Mouse (Mus musculus) liver (tissue): Measurements from ENCODE around the gene Cdyl2.

Experiments used
- DNase-seq: peaks from one replicate; pipeline ENCODE4 v3.0.0-alpha.2; 2020; ENCODE audit warnings: mixed read lengths

Gene Cdyl2

DNA sequence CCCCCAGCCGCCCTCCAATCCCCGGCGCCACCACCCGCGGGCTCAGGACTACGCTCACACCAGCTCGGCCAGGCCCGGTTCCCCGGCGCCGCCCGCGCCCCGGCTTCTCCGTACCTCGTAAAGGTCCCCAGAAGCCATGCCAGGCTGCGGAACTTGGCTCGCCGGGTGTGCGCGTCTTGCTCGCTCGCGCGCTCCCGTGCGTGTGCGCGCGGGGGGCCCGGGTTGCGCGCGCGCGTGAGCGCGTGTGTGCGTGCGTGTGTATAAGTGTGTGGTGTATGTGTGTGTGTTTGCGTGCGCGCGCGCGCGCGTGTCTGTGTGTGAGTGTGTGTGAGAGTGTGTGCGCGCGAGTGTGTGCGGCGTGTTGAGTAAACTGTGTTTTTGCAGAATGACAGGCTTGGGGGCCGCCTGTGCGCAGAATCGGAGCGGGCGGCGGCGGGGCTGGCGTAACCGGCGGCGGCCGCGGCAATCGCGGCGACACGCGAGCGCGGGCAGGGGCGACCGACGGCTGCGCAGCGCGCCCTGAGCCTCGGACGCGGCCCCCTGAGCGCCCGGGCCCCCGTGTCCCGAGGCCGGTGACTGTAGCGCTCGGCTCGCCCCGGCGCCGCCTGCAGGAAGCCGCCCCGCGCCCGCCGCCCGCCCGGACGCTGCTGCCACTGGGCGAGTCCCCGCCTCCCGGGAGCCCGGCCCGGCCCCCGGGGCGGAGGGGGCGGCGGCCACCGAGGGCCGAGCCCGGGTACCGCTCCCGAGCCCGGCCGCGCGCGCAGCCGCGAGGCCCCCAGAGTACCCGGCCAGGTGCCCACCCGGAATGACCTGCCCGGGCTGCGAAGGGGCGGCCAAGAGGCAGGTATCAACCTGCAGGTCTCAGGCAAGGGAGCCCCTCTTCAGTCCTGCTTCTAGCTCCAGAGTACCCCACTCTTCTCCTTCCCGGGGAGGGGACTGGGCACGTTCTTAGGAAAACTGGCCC, at the start of gene Cdyl2:
Gene Cdyl2, minus strand, starts transcription at position 308 of the 964 bp plus-strand sequence.
- DNase-seq, result peak; percentile 74

DNA sequence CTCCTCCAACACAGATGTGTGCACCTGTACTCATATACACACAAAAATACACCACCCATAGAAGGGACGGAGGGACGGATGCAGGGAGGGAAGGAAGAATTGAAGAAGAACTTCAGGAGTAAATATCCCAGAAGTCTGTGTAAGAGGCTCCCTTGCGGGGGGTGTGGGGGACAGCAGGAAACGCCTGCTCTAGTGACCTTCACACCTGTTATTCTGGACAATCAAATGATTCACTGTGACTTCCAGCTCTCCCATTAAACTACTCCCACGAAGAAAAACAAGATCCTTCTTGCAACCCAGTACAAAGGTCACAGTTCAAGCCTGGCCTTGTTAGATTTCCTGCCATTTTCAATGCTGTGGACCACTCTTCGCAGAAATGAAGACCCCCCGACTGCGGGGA, 47.8 kb upstream of the Cdyl2 start:
- DNase-seq, result no peak

DNA sequence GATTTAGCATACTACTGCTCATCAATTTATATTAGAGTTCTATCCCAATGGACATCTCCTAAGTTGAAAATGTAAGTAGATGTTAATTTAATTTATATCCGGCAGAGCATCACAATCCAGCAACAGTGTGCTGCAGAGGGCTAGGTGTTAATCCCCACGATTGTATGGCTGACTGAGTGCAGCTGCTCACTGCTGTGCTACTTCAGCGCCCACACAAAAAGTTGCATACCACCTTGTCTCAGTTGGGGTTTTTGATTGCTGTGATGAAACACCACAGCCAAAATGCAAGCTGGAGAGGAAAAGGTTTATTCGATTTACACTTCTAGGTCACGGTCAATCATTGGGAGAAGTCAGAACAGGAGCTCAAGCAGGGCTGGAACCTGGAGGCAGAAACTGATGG, 41.4 kb upstream of the Cdyl2 start:
- DNase-seq, result no peak

DNA sequence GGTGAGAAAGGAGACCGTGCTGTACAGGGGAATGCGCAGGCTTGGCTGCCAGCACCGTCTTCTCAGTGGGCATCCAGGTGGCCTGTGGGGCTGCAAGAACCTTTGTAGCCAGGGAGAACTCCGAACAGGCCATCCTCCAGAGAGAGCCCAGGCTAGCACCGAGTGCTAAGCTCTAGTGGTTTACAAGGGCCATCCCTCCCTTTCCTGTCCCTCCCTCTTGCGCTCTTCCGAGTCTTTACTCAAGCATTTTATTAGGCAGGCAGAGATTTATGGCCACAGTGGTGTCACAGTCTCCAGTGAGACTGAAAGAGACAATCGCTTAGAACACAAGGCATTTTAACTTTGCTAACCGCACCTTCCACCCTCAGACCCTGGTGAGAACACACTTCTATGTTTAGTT, 39.9 kb upstream of the Cdyl2 start:
- DNase-seq, result no peak

DNA sequence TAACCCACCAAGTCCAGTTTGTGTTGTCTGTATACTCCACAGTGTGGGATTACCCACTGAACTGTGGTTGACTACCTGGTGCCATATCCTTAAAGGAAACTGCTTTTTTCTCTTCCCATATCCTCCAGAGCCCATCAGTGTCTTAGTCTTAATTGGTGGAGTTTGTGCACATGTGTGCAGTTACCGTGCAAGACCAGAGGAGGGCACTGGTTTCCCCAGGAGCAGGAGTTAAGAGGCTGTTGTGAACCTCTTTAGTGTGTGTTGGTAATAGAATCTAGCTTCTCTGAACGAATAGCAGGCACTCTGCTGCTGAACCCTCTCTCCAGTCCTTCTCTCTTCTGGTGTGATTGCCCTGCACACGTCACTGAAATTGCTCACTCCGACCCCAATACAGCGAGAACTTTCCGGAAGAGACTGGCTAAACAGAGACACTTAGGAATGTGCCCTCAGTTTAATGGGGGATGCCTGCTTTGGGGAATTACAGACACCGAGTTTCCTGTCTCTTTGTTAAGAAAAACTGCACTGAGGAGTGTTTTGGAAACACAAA, 39.1 kb upstream of the Cdyl2 start:
- DNase-seq, result no peak

DNA sequence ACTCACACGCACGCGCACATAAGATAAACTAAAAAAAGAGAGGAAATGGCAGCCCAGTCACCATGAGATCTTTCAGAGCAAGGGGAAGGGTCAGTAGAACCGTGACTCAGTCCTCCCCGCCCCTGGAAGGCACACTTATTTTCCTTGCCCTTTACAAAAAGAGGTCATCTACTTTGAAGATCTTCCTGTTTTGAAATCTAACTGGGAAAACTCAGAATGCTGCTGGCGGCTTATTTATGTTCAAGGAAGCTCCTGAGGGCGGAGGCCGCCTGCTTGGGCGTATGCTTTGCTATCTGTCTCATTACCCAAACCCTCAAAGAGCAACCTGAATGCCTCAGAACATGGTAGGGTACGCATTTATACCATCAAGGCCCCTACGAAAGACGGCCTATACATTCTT, 38.0 kb upstream of the Cdyl2 start:
- no peak for DNase-seq

DNA sequence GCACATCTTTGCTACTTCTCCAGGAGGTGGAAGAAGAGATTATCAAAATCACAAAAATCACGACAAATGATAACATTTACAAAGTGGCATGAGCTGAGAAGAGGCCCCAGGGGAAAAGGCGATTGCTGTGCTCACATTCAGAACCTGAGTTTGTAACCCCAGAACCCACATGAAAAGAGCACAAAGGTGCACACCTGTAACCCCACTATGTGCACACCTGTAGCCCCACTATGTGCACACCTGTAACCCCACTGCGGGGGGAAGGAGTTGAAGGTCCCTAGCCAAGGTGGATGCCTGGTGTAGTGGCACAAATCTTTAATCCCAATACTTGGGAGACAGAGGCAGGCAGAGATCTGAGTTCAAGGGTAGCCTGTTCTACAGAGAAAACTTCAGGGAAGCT, 23.4 kb upstream of the Cdyl2 start:
- DNase-seq, result no peak

DNA sequence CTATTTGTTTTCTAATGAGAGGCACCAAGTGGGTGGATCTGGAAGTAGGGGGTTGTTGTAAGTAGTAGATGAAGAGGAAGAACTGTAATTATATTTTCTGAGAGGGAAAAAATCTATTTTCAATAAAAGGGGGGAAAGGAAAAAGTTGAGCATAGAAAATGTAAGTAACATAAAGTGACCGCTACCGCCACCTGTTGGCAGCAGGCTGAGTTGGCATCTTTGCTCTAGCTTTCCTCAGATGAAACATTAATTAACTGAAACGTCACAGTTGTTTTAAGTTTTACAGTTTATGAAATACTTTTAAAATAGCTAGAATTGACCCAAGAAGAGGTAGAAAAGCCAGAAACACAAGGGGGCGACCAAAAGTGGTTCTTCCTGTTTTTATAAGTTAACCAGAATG, 22.8 kb upstream of the Cdyl2 start:
- DNase-seq, result peak; percentile 39

DNA sequence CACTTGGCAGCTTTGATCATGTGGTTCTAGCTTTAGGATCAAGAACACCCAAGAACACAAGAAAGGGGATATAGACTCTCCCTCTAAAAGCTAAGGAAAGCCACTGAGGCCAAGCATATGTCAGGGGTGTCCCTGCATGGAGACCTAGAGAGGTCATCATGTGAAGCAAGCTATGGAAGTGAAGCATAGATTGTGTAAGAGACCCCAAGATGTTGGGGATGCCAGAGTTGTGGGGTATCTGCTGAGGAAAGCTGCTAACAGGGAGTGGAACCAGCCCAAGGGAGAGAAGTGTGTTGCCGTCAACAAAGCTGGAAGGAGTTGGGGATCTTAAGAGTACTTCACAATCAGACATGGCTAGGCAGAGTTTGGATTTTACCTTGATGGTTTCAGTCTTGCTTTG, 7.9 kb upstream of the Cdyl2 start:
- no peak for DNase-seq

DNA sequence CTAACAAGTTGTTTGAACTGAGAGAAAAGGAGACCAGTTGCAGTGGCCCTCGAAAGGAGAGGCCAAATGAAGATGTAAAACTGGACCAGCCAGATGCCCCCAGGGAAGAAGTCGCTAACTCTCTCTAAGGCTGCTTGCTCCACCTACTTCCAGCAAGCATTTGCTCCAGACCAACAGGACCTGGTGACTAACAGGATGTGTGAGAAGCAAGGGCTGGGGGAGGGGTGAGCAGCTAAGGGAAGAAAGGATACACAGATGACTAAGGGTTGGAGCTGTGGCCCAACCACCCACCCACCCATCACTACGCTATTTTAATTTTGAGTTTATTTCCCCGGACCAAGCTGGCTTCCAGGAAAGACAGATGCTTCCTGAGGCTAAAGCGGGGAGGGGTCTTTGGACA, 2.5 kb upstream of the Cdyl2 start:
- DNase-seq, result peak; percentile 19

DNA sequence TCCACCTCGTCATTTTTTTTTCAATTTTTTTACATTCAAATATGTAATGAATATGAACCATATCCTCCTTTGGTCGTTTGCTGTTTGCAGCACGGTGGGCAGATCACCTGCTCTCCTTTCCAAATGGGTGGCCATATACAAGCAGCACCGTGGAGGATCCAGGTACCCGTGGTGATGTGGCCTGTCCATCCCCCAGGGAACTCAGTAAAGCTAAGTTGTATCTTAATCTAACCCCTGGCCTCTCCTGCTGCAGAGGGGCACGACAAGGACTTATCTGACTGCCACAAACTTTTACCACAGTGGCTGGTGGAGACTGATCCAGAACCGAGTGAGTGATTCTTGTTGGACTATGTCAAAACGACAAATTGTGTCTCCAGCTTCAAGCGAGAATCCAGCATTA, 1.4 kb upstream of the Cdyl2 start:
- DNase-seq, result peak; percentile 37

DNA sequence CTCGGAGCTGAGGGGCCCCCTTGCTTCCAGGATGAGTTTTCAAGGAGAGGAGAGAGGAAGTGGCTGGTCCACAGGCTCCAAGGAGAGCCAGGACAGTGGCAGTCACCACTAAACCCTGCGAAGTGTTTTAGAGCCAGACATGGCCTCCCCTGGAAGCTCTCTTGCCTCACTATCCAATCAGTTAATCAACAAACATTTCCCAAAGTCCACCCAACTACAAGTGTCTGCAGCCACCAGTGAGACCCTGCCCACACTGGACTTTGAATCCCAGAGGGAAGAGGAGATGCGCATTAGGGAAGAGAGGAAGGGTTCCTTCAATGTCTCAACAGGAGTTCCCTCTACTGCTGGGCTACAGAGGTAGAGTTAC, 840 bp upstream of the Cdyl2 start:
- no peak for DNase-seq

DNA sequence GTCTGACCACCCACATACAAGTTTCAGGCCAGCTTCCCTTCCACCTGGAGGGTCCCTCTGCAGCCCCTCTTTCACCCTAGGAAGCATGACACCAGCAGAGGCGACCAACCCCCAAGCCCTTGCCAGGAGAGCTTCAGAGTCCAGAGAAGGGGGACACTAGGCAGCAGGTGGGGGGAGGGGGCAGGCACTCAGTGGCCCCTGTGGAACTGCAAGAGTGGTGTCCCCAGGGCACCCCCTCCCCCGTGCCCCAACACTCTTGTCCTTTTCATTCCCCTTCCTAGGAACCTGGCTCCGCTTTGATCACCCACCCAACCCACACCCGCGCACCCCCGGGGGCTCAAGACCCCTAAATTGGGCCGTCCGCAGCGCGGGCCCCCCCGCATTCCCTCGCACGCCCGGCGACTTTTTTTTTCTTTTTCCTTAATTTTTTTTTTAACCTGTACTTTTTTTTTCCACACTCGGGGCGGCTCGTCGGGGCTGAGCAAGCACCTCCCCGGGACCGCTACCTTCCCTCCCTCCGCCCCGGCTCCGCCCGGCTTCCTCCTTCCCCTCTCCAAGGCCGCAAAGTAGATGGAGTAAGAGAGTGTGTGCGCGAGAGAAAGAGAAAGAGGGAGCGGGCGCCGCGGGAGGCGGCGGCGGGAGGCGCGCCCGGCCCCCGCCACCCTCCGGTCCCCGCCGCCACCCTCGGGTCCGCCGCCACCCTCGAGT, 661 bp downstream of the Cdyl2 start:
- DNase-seq, result peak; percentile 49

DNA sequence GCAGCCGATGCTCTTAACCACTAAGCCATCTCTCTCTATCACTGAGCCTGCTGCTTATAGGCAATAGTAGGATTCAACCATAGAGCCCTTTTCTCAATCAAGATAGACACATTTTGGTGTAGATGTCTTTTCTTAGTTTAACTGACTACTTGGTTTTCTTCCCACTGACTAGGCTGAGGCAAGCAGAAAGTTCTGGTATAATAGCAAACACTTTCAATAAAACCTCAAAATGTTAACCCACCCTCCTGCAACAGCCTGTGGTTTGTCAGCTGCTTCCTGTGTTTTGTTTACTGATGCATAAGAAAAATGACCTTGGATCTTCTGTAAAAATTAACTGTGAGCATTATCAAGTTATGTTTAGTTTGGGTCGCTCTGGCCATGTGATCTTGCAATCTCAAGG, 11.3 kb downstream of the Cdyl2 start:
- DNase-seq, result no peak

DNA sequence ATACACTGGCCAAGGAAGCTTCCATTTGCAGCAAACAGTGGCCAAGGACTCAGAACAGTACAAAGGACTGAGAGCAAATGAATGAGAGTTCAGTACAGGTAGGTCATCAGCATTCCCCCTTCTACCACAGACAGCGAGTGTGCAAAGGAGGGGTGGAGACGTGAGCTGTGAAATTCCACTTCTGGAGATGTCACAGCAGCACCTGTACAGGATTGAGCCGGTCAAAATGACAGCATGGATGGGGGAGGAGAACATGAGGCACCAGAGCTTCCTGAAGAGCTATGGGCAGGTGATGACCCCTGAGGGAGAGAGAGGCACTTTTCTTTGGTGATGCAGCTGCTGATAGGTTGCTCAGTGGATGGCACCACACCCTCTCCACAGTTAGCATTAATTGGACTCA, 25.3 kb downstream of the Cdyl2 start:
- DNase-seq, result no peak

DNA sequence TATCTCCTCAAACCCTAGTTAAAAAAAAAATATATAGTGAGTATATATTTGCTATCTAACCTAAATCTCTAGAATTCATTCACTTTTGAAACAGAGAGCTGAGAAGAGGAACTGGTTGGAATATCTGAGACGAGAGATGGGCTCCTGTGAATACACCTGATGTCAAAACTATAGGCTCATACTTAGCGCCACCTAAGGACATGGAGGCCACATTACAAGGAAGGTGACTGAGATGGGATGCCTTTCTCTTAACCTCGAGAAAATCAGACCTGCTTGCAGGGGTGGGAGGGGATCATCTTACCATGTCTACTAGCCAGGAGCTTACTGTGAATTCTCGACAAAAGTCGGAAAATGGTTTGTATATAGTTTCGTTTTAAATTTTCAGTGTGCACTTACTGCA, 30.3 kb downstream of the Cdyl2 start:
- DNase-seq, result no peak

DNA sequence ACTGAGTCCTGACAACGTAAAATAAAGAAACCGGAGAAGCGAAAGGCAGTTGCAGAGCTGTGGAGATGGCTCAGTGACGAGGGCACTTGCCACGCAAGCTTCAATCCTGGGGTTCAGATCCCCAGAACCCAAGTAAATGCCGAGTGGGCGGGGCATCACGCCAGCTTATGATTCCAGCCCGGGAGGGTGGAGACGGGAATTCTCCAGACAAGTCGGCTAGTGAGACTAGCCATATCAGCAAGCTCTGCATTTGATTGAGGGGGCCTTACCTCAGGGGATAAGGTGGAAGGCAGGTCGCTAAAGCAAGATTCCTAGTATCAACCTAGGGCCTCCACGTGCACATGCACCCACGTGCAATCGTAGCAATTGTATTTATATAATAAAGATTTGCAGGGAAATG, 39.9 kb downstream of the Cdyl2 start:
- DNase-seq, result no peak

DNA sequence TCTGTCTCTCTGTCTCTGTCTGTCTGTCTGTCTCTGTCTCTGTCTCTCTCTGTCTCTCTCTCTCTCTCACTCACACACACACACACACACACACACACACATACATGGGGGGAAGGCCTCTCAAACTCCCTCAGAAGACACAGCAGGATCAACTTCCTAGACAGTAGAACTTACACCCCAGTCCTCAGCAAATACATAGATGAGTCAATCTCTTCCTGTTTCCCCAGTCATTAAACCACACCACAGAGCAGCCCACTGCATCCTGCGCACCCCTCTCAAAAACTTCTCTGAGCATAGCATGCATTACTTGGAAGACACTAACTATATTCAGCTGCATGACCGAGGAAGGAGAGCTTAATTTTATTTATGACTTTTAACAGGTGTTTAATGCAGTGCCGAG, 43.0 kb downstream of the Cdyl2 start:
- DNase-seq, result no peak

DNA sequence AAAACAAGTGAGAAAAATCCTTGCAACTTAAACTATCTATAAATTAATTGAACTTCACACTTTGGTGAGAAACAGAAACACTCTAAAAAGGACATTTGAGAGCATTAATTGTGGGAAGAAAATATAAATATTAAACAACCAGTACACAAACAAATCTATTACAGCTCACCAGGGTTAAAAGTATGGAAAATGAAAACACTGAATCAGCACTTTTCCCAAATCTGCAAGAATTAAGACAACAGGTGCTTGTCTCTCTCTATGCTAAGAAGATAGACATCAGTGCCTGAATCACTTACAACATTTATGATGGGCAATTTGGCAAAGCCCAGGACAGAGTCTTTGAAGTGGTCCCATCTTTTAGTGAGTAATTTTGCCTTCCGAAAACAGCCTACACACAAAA, 56.6 kb downstream of the Cdyl2 start:
- no peak for DNase-seq

DNA sequence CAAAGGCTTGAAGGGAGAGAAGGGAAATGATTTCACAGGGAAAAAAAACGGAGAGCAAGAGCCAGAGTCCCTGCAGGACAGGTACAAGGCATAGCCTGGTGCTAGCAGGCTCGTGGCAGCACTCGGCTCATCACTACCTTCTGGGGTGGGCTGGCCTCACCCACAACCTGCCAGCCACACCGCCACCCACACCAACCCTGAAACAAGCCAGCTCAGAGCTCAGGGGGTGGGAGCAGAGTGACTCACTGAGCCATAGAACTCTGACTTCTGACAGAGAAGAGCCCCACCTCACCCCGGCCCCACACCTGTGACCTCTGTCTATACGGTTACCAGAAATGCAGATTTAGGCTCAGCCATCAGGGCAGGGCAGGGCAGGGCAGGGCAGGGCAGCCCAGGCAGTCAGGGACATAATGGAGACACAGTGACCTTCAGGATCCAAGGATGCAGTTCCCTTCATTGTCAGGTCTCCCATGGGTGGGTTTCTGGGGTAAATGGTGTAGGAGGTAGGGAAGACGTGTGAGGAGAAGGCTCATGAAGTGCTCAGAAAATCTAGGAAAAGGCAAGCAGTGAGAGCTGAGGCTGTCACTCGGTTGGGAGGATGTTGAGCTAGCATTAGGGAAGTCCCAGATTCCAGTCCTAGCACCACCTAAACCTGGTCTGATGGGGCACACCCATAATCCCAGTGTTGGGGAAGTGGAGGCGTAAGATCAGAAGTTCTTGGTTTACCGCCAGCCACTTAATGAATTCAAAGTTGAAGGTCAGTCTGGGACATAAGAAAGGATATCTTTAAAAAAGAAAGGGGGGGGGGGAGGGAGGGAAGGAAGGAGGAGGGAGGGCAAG, 58.6 kb downstream of the Cdyl2 start:
- no peak for DNase-seq

DNA sequence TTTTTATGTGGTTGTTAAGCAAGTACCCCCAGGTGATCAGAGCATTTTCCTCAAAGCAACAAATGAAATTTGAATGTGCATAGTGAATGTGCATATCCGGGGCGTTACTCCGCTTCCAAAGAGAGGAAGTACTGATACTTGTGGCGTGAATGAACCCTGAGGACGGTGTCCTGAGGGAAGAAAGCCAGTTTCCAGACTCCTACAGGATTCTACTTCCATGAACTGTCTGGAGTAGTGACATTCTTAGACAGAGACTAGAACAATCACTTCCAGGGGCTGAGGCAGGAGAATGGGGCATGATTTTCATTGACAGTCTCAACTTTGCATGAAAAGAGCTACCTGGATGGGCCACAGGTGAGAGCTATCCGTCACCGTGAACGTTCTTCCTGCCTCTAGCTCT, 59.3 kb downstream of the Cdyl2 start:
- no peak for DNase-seq

DNA sequence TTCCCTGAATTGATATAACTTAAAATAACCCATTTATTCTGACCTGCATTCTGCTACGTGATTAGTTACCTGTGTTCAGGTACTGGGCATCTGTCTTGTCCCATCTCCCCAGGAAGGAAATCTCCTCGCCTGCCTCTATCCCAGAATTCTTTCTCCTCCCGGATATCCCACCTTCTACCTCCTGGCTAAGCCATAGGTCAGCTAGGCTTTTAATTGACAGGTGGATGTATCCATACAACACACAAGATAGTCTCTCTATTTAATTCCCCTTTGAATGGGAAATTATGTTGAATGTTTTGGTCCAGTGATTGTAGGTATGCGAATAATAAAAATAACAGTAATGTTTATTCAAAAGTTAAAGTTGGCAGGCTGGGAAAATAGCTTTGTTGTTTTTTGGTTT, 59.7 kb downstream of the Cdyl2 start:
- DNase-seq, result no peak

DNA sequence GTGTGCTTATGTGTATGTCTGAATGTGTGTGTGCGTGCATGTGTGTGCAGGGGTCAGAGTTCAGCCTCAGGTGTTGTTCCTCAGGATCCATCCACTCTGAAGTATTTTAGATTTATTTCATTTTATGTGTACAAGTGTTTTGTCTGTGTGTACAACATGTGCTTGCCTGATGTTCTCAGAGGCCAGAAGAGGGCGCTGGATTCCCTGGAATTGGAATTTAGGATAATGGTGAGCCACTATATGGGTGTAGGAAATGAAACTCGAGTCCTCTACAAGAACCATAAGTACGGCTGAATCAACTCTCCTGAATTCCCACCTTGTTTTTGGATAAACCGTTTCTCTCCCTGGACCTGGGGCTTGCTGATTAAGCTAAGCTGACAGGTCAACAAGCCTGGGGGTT, 61.2 kb downstream of the Cdyl2 start:
- no peak for DNase-seq
